Mouse (Mus musculus) cerebellum, adult (tissue): ENCODE results near the gene Crat.

ENCODE experiments used
- ATAC-seq: cut with Nextera tagmentation; 2 replicates; pipeline ENCODE4 v1.9.2; 2017; ENCODE audit warnings: mild to moderate bottlenecking, moderate library complexity, mixed read lengths; ENCODE audit not compliant: insufficient number of reproducible peaks, low FRiP score, low TSS enrichment

The Crat gene

GRCm38 (mm10) chr2:30380564-30381376 is 34.8 kb downstream of the Crat start:
- no peak for ATAC-seq

- no peak for ATAC-seq
Observed at GRCm38 (mm10) chr2:30379307-30379706, 36.3 kb downstream of the Crat start.

- no peak for ATAC-seq
Observed at GRCm38 (mm10) chr2:30377721-30378120, 37.9 kb downstream of the Crat start.

GRCm38 (mm10) chr2:30375893-30376292 is 39.7 kb downstream of the Crat start:
- no peak for ATAC-seq

GRCm38 (mm10) chr2:30372726-30373125 is 42.9 kb downstream of the Crat start:
- no peak for ATAC-seq

GRCm38 (mm10) chr2:30371544-30371943 is 44.1 kb downstream of the Crat start:
- ATAC-seq: no peak

GRCm38 (mm10) chr2:30366203-30366602 is 49.4 kb downstream of the Crat start:
- no peak for ATAC-seq

GRCm38 (mm10) chr2:30365281-30366069 is 50.1 kb downstream of the Crat start:
- ATAC-seq: no peak

- ATAC-seq: peak; percentile 96
Observed at GRCm38 (mm10) chr2:30363773-30364650, 51.6 kb downstream of the Crat start, which contains the start of gene Miga2. Miga2 (plus strand) TSS chr2:30364233.

- ATAC-seq: no peak
Observed at GRCm38 (mm10) chr2:30362865-30363264, 52.7 kb downstream of the Crat start.

GRCm38 (mm10) chr2:30360626-30361025 is 55.0 kb downstream of the Crat start:
- no peak for ATAC-seq

GRCm38 (mm10) chr2:30358533-30359531 is 56.8 kb downstream of the Crat start, which contains the start of gene Sh3glb2:
Sh3glb2 (minus strand) TSS chr2:30359337.
- peak; percentile 29; the same call in 1 of the 2 replicates for ATAC-seq

GRCm38 (mm10) chr2:30357552-30358510 is 57.8 kb downstream of the Crat start:
- ATAC-seq: no peak

- ATAC-seq: no peak
Observed at GRCm38 (mm10) chr2:30356906-30357305, 58.7 kb downstream of the Crat start.

- ATAC-seq: no peak
Observed at GRCm38 (mm10) chr2:30356266-30356665, 59.3 kb downstream of the Crat start.

- 0 out of 2 replicates have a peak, but pooled peaks have one; percentile 22 for ATAC-seq
Observed at GRCm38 (mm10) chr2:30355861-30356260, 59.8 kb downstream of the Crat start.

- no peak for ATAC-seq
Observed at GRCm38 (mm10) chr2:30351149-30351548, 64.5 kb downstream of the Crat start.
